Comparison of ENCODE assay signal across 8 mouse cellular contexts in genomic region chr8:122699005-122699492, GRCm38 (mm10). TPM values are rescaled to one million over a fixed set of nuclear protein-coding genes. Genes with fewer than 3 reads are reported as not detected.
A peak's percentile ranks its signal among the peaks of the same experiment; 100 is the strongest.
DNase-seq lines count a peak whose midpoint lies in the region; ATAC-seq lines count a peak whose summit lies in the region.

TSS of gene Cbfa2t3 (minus strand) at chr8:122699109.

- no peak within 1 kb of the TSS for H3K27ac ChIP-seq in embryonic facial prominence, embryonic 14.5 days (replicated peaks; ENCODE audit: low read depth, low read length)
- H3K27ac ChIP-seq in heart, embryonic 15.5 days: peak within 1 kb of the TSS; percentile 56

- no peak within 1 kb of the TSS for H3K9ac ChIP-seq in embryonic facial prominence, embryonic 14.5 days (ENCODE audit: low read depth, low read length)
- H3K9ac ChIP-seq in heart, embryonic 15.5 days: no peak within 1 kb of the TSS

- no peaks in the 10 kb centered on the region for H3K9me3 ChIP-seq in embryonic facial prominence, embryonic 14.5 days (ENCODE audit: control insufficient read depth, low read length)
- H3K9me3 ChIP-seq in heart, embryonic 15.5 days (replicated peaks): no peaks in the 10 kb centered on the region

- H3K36me3 ChIP-seq in embryonic facial prominence, embryonic 14.5 days (ENCODE audit: control insufficient read depth, insufficient read depth, low read length): no peaks in the 10 kb centered on the region
- H3K36me3 ChIP-seq in heart, embryonic 15.5 days: no peaks in the 10 kb centered on the region

- ATAC-seq in embryonic facial prominence, embryonic 14.5 days (ENCODE audit: low read depth): no peak
- peak; percentile 48; the same call in 1 of the 2 replicates for ATAC-seq in heart, embryonic 15.5 days (replicated peaks; ENCODE audit: insufficient number of reproducible peaks, insufficient read depth, low FRiP score, low read depth)
- ATAC-seq in megakaryocyte-erythroid progenitor cell, adult 5-6 weeks (replicated peaks; ENCODE audit: low FRiP score, low TSS enrichment, poor library complexity, severe bottlenecking): peak; percentile 38

- H3K4me2 ChIP-seq in embryonic facial prominence, embryonic 14.5 days (ENCODE audit: low read depth, low read length): 0 out of 2 replicates have a peak within 1 kb of the TSS, but pooled peaks have one; percentile 6
- H3K4me2 ChIP-seq in heart, embryonic 15.5 days: peak within 1 kb of the TSS; percentile 54

- peak; percentile 56 for DNase-seq in kidney, adult 11 months
- no peak for DNase-seq in kidney, adult 18-20 months
- peak; percentile 45 for DNase-seq in embryonic facial prominence, embryonic 14.5 days (ENCODE audit: low spot score)
- DNase-seq in layer of hippocampus, postnatal 10 days (ENCODE audit: low spot score in 2 of 2): no peak
- peak; percentile 85 for DNase-seq in thymus, postnatal 14 days
- DNase-seq in frontal cortex, postnatal 14 days (ENCODE audit: low spot score in 2 of 2): no peak

- no peaks in the 10 kb centered on the region for H3K4me1 ChIP-seq in embryonic facial prominence, embryonic 14.5 days (ENCODE audit: control insufficient read depth, insufficient read depth, low read length)
- H3K4me1 ChIP-seq in heart, embryonic 15.5 days (replicated peaks): peaks cover 20% of the 10 kb centered on the region

- no peaks in the 10 kb centered on the region; the same call in 1 of the 2 replicates for H3K27me3 ChIP-seq in embryonic facial prominence, embryonic 14.5 days (replicated peaks; ENCODE audit: control insufficient read depth, insufficient read depth, low read length)
- H3K27me3 ChIP-seq in heart, embryonic 15.5 days: 0 out of 2 replicates have a peak, but pooled peaks cover 9% of the 10 kb centered on the region

- WGBS in embryonic facial prominence, embryonic 14.5 days: 57% methylated on average over 11 of the region's 13 CpGs
- 31% methylated on average over 13 of the region's 13 CpGs for WGBS in heart, embryonic 15.5 days

- no peak within 1 kb of the TSS for H3K4me3 ChIP-seq in embryonic facial prominence, embryonic 14.5 days (ENCODE audit: low read depth, low read length)
- peak within 1 kb of the TSS; percentile 40 for H3K4me3 ChIP-seq in heart, embryonic 15.5 days

RNA-seq across cellular contexts. Expression of gene Cbfa2t3, which starts in this region (rescaled TPM):
- polyA plus RNA-seq in embryonic facial prominence, embryonic 14.5 days (2014; fragmentation: Nextera tagmentation; extraction: Ambion mirVana): 7.2 and 8.1 TPM in 2 replicates
- polyA plus RNA-seq in heart, embryonic 15.5 days (2015; fragmentation: Nextera tagmentation; extraction: Ambion mirVana): 4.2 and 5.9 TPM in 2 replicates
- total RNA-seq in layer of hippocampus, postnatal 10 days (2021): 10 to 100 TPM; 23.4 to 25.7 TPM
- 78.3 and 79.6 TPM in 2 replicates for total RNA-seq in megakaryocyte-erythroid progenitor cell, adult 5-6 weeks (2014; fragmentation: Nextera tagmentation)
- total RNA-seq in megakaryocyte-erythroid progenitor cell, adult 5-6 weeks (2017): 7.8 and 15.4 TPM in 2 replicates

Comparison
In these comparisons a context has a peak if more than half of its experiments do, and no peak if none do; other contexts are left out.
1. DNase-seq: peak in kidney, adult 11 months (single experiment), embryonic facial prominence, embryonic 14.5 days (single experiment) and thymus, postnatal 14 days (single experiment); none in kidney, adult 18-20 months (single experiment), layer of hippocampus, postnatal 10 days (0 of 2) and frontal cortex, postnatal 14 days (0 of 2).